Mouse (Mus musculus) liver, adult 2 months (tissue): ENCODE measurements around the gene Shc2.

Source experiments
- CTCF ChIP-seq: fragments of 200-500 bp; IDR thresholded peaks from 2 replicates; pipeline ENCODE4 v1.5.1; 2011; ENCODE audit warnings: low read depth, low read length, control low read depth
- POLR2A ChIP-seq: fragments of 200-500 bp; IDR thresholded peaks from 2 replicates; pipeline ENCODE4 v1.6.1; 2011; ENCODE audit warnings: low read length, control low read depth; ENCODE audit not compliant: insufficient read depth; ENCODE audit errors: extremely low read depth

- TF ChIP-seq POLR2A, result no peak
- TF ChIP-seq CTCF, result no peak
Observed at GRCm38 (mm10) chr10:79686691-79687090, 49.0 kb upstream of the Shc2 start.
